Mouse (Mus musculus): ENCODE measurements around the gene Tarm1.

Tarm1 gene

DNA sequence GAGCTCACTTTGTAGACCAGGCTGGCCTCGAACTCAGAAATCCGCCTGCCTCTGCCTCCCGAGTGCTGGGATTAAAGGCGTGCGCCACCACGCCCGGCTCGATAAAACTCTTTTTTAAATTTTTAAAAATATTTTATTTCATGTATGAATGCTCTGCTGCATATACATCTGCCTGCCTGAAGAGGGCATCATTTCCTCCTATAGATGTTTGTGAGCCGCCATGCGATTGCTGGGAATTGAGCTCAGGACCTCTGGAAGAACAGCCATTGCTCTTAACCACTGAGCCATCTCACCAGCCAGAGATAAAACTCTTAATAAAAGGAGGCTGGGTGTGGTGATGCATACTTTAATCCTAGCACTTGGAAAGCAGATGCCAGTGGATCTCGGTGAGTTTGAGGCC, 62.4 kb downstream of the Tarm1 start:
- no peak for DNase-seq

GRCm38 (mm10) chr7:3437941-3438340, 64.5 kb downstream of the Tarm1 start:
- DNase-seq, result no peak

Data from lung, postnatal 10 days (tissue).